Mouse (Mus musculus) c-Kit-negative CD71-positive TER-119-positive erythroid progenitor cells, embryonic 14.5 days (primary cell): ENCODE measurements around the gene Elf1.
A peak's percentile ranks its signal among the peaks of the same experiment; 100 is the strongest.
"Not testable (repeated sequence)": the region's sequence is repeated elsewhere in the genome, so short reads cannot be mapped to it uniquely, and the experiment has no call there.

Experiments
- DNase-seq: peaks from one replicate; pipeline ENCODE4 v3.0.0-alpha.2; 2013; ENCODE audit warnings: low read depth, low spot score

The Elf1 gene

GRCm38 (mm10) chr14:79521056-79521455, 40.1 kb downstream of the Elf1 start:
- no peak for DNase-seq

GRCm38 (mm10) chr14:79521471-79522117, 40.6 kb downstream of the Elf1 start:
- DNase-seq: no peak

GRCm38 (mm10) chr14:79522387-79522786, 41.4 kb downstream of the Elf1 start:
- DNase-seq: no peak

GRCm38 (mm10) chr14:79526106-79526505, 45.1 kb downstream of the Elf1 start:
- DNase-seq: not testable (repeated sequence)

GRCm38 (mm10) chr14:79527704-79528103, 46.7 kb downstream of the Elf1 start:
- no peak for DNase-seq

GRCm38 (mm10) chr14:79529581-79530554, 48.9 kb downstream of the Elf1 start:
- peak; percentile 74 for DNase-seq

GRCm38 (mm10) chr14:79530761-79531160, 49.8 kb downstream of the Elf1 start:
- DNase-seq: no peak

GRCm38 (mm10) chr14:79532036-79532776, 51.2 kb downstream of the Elf1 start:
- no peak for DNase-seq

GRCm38 (mm10) chr14:79533350-79533749, 52.4 kb downstream of the Elf1 start:
- DNase-seq: no peak

GRCm38 (mm10) chr14:79534206-79534605, 53.2 kb downstream of the Elf1 start:
- DNase-seq: no peak

GRCm38 (mm10) chr14:79534656-79535055, 53.7 kb downstream of the Elf1 start:
- not testable (repeated sequence) for DNase-seq

- DNase-seq: no peak
Measured at GRCm38 (mm10) chr14:79535318-79535717, 54.3 kb downstream of the Elf1 start.

GRCm38 (mm10) chr14:79536011-79536410, 55.0 kb downstream of the Elf1 start:
- DNase-seq: no peak

- DNase-seq: no peak
Measured at GRCm38 (mm10) chr14:79536837-79537236, 55.8 kb downstream of the Elf1 start.

GRCm38 (mm10) chr14:79537463-79537862, 56.5 kb downstream of the Elf1 start:
- DNase-seq: no peak

GRCm38 (mm10) chr14:79537921-79538320, 56.9 kb downstream of the Elf1 start:
- DNase-seq: no peak

- DNase-seq: no peak
Measured at GRCm38 (mm10) chr14:79541606-79542005, 60.6 kb downstream of the Elf1 start.

- no peak for DNase-seq
Measured at GRCm38 (mm10) chr14:79549343-79549742, 68.3 kb downstream of the Elf1 start.

GRCm38 (mm10) chr14:79551929-79552328, 70.9 kb downstream of the Elf1 start:
- DNase-seq: no peak

- DNase-seq: no peak
Measured at GRCm38 (mm10) chr14:79552854-79553253, 71.9 kb downstream of the Elf1 start.

- no peak for DNase-seq
Measured at GRCm38 (mm10) chr14:79557796-79558195, 76.8 kb downstream of the Elf1 start.

GRCm38 (mm10) chr14:79562745-79563144, 81.8 kb downstream of the Elf1 start:
- peak; percentile 28 for DNase-seq
